Mouse (Mus musculus): ENCODE measurements around the gene Gal3st4.

The Gal3st4 gene

DNA sequence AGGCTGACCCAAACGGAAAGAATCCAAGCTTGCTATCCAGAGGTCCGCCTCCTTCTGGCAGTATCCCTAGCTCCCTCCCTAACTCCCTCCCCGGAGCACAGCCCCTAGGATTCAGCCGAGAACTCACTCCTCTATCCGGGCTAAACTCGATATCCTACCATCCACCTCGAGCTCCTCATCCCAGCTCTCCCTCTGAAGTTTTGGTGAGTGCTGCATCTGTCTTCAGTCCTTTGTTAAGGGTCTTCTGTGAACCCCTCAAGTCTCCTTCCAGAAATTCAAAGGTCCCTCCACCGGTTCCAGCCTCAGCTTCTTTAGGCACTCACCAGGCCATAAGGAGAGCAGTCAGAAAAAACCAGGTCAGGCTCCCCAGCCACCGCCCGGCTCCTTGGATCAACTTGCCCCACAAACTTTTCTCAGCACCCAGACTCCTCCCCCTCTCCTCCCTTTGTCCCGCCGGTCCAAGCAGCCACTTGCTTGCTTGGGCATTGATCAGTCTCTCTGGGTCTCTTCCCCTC lies at the start of gene Gal3st4:
Gal3st4 (minus strand) TSS at position 432 of the 515 bp plus-strand sequence.
- ChIA-PET CTCF (interaction anchor here (0.6 to 1.0 kb wide), 4 partner anchors 9 to 386 kb away, joined by 3 to 6 read pairs (median 4); partner anchors contain the start of gene BC037034 (in 1 of the 4)), POLR2A (interaction anchor here in 2 of 4 experiments (1.0 to 1.8 kb wide), 4 partner anchors 8 to 185 kb away, joined by 3 to 10 read pairs (median 4); partner anchors contain the start of genes BC037034 (in 1 of the 2) and Lamtor4 (in 1 of the 2))

DNA sequence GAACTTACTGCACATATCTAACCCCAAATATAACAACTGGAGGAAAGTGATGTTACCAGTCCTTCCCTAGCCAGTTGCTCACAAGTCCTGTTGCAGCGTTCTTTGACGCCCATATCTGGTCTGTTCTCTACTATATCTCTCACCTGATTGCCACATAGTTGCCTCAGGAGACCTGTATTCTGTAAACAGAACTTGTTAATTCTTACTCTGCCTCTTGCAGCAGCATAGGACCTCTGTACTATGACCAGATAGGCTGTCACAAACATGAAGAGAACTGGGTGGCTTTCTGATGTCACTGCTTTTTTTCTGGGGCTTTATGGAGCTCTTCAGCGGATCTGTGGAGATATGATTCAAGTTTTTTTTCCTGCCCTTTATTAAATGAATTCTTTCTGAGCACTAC lies 40.2 kb upstream of the Gal3st4 start:
- ChIA-PET CTCF (no interaction called here), POLR2A (no interaction called here)

DNA sequence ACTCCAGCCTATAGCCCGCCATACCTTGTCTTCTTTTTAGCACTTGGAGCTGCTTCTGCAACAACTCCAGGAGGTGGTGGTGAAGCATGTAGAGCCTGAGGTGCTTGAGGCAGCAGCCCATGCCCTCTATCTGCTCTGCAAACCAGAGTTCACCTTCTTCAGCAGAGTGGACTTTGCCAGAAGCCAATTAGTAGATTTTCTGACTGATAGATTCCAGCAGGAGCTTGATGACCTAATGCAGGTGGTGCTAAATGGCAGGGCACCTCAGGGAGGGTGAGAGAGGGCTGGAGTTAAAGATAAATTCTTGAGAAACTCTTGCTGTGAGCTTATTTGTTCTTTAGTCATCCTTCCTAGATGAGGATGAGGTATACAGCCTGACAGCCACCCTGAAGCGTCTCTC lies 27.0 kb upstream of the Gal3st4 start:
- ChIA-PET POLR2A (no interaction called here), CTCF (no interaction called here)

DNA sequence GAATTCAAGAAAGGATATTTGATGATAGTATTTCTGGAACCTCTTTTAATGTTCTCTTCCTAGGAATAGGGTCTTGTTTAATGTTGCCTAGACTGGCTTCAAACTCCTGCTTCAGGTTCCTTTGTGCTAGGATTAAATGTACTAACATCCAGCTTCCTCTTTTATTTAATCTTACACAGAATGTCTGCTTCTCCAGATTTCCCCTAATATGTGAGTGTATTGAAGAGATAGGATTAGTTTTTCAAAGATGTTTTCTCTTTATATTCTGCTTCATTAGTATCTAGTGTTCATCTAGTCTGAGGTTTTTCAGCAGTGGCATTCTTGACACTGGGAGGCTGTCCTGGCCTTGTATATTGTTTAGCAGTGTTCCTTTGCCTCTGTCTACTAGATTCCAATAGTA lies 21.5 kb upstream of the Gal3st4 start:
- ChIA-PET CTCF (no interaction called here), POLR2A (no interaction called here)

DNA sequence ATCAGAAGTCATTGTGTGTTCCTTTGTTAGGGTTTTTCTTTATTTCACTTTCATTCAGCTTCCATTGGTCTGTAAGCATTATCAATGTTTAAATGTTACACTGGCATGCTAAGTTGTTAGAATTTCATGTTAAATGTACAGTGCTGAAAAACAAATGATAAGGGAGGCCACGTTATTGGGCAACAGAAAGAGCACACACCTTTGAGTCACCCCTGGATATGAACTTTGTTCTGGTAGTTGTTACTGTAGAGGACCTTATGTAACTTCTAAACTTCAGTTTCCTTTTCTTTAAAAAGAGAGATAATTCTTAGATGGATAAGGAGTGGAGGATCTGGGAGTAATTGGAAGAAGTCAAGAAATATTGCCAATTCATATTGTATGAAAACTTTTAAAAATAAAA lies 19.0 kb upstream of the Gal3st4 start:
- POLR2A ChIA-PET, result interaction anchor here in 1 of 4 experiments (0.7 kb wide), 2 partner anchors 11 to 273 kb away, joined by 3 to 4 read pairs; partner anchors contain the start of gene 1700123K08Rik
- CTCF ChIA-PET, result no interaction called here

DNA sequence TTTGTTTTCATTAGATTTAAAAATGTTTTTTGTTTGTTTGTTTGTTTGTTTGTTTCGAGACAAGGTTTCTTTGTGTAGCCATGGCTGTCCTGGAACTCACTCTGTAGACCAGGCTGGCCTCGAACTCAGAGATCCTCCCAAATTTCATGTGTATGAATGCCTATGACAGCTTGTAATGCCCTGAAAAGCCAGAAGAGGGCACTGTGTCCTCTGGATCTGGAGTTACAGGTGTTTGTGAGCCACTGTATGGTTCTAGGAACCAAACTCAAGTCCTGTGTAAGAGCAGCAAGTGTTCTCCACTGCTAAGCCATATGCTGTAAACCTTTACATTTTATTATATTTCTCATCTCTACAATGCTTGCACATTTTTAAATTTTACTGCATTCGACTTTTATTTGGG lies 15.2 kb upstream of the Gal3st4 start:
- ChIA-PET POLR2A (interaction anchor here in 1 of 4 experiments (0.5 to 0.7 kb wide), 2 partner anchors 202 to 909 kb away, joined by 3 to 4 read pairs; no protein-coding TSS in a partner anchor), CTCF (interaction anchor here (0.7 to 2.2 kb wide), 9 partner anchors 16 to 371 kb away, joined by 3 to 10 read pairs (median 4); partner anchors contain the start of genes Gal3st4 (in 1 of the 4) and Lamtor4 (in 1 of the 4))

DNA sequence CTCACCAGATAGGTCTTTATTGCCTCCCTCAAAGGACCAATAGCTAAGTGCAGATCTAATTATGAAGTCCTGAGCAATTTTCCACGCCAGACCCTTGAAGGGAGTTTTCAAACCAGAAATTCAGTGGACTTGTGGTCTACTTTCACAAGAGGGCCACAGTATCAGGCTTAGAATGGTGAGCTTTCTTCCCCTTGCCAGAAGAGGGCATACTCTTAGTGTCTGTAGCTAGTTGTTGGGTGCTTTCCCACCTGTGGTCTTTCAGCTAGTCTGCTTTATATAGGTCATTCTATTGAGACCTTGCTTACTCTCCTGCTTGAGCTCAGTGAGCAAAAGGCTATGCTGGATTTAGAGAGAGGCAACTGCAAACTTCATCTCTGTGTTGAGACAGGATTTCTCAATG lies 10.9 kb upstream of the Gal3st4 start:
- CTCF ChIA-PET, result interaction anchor here (0.5 to 1.2 kb wide), 5 partner anchors 9 to 375 kb away, joined by 3 to 4 read pairs (median 3); no protein-coding TSS in a partner anchor
- POLR2A ChIA-PET, result interaction anchor here in 2 of 4 experiments (0.6 to 1.3 kb wide), 3 partner anchors 8 to 28 kb away, joined by 3 read pairs; partner anchors contain the start of gene Lamtor4 (in 1 of the 2)

DNA sequence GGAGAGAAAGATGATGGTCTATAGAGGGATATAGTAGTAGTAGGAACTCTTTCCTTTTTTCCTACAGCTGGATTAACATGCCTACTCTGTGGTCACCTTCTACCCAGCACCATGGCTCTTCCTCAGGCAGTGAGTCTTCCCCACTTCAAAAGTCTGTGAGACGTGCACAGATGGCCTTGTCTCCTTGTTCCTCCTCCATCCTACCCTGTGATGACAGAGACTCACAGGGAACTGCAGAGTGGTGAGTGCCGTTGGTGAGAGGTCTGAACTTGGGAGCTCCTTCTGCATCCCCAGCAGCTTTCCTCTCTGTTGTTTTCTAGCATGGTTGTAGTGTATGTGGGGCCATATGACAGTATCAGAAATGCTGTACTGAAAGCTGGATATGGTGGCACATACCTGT lies 9.2 kb upstream of the Gal3st4 start:
- CTCF ChIA-PET, result no interaction called here
- POLR2A ChIA-PET, result interaction anchor here in 3 of 4 experiments (0.6 to 2.0 kb wide), 5 partner anchors 12 to 340 kb away, joined by 3 to 7 read pairs (median 5); partner anchors contain the start of genes A430033K04Rik (in 1 of the 3) and Lamtor4 (in 1 of the 3)

DNA sequence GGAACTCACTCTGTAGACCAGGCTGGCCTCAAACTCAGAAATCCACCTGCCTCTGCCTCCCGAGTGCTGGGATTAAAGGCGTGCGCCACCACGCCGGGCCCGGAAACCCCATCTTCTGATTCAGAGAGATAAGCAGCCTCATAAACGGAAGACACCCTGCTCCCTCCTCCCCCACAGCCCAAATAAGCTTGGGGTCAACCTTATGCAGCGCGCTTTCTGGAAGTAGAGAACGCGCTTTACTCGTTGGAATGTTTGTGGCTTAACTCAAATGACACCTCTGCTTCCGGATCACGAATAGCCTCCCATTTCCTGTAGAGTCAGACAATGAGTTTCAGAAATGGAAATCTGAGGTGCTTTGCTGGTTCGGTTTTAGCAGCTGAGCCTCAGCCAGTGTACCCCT lies 8.2 kb upstream of the Gal3st4 start:
- ChIA-PET POLR2A (interaction anchor here (0.6 to 2.5 kb wide), 19 partner anchors 9 to 376 kb away, joined by 3 to 13 read pairs (median 4); partner anchors contain the start of genes Lamtor4 (in 3 of the 4), A430033K04Rik (in 2 of the 4), BC037034 (in 2 of the 4) and Zfp157 (in 2 of the 4)), CTCF (interaction anchor here in 1 of 4 experiments (1.1 kb wide), 1 partner anchor 27 kb away, joined by 3 read pairs; no protein-coding TSS in a partner anchor)

DNA sequence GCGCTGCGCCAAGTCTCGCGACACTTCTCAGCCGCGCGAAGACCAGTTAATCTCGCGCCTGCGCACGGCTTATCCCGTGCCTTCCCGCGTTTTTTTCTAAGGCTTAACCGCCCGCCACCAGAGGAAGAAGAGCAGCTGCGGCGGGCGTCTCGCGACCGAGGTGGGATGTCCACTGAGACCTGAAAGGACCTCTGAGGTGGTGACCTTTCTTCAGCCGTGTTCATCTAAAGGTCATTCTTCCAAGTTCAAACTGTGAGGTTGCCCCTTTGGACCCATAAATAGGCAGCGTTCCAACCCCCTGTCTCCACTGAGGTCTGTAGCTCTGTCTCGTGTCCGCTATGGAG lies 7.8 kb upstream of the Gal3st4 start:
- POLR2A ChIA-PET, result interaction anchor here (0.5 to 2.5 kb wide), 19 partner anchors 8 to 1200 kb away, joined by 3 to 13 read pairs (median 4); partner anchors contain the start of genes Lamtor4 (in 3 of the 4), BC037034 (in 2 of the 4), Zfp157 (in 2 of the 4) and A430033K04Rik (in 1 of the 4)
- CTCF ChIA-PET, result interaction anchor here in 1 of 4 experiments (1.1 kb wide), 1 partner anchor 27 kb away, joined by 3 read pairs; no protein-coding TSS in a partner anchor

DNA sequence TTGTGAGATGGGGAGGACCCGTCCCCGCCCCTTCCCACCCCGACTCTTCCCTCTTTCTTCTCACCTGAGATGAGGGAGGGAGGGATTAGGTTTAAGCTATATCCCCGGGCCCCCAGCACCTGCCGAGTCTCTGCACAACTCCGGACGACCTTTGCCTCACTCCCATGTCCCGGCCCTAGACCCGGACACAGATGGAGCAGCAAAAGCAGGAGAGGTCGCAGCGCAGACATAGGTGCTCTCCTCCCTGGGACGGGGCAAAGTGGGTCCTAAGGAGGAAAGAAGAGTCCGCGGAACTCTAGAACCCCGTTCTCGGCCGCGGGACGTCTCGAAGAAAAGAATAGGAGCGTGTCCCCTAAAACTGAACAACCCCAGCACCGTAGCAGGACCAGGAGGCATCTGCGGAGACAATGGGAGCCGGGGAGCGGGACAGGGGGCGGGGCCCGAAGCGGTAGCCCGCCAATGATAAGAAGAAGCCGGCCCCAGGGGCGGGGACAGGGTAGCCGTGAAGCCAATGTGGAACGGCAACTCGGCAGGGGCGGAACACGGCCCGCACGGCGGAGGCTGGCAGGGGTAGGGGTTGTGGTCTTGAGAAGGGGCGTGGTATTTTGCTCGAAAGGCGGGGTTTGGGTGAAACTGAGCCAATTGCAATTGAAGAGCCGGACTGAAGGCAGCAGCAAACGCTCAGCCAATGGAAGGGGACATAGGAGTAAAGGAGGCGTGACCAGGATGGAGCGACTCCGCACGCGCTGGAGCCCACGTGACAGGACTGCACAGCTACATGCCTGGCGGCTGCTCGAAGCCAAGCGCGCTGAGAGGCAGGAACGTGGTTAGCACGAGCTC lies 7.2 kb upstream of the Gal3st4 start, which contains the start of the genes Gm43720, Gpc2 and Stag3:
Gm43720 (minus strand) TSS at position 374 of the 840 bp plus-strand sequence.
Gpc2 (minus strand) TSS at position 421 of the 840 bp plus-strand sequence.
Stag3 (plus strand) TSS at position 656 of the 840 bp plus-strand sequence.
- ChIA-PET CTCF (interaction anchor here in 1 of 4 experiments (1.1 kb wide), 1 partner anchor 26 kb away, joined by 3 read pairs; no protein-coding TSS in a partner anchor), POLR2A (interaction anchor here (0.5 to 2.5 kb wide), 18 partner anchors 8 to 1201 kb away, joined by 3 to 13 read pairs (median 4); partner anchors contain the start of genes BC037034 (in 3 of the 4), Lamtor4 (in 3 of the 4), Cnpy4 (in 1 of the 4) and Taf6 (in 1 of the 4))

DNA sequence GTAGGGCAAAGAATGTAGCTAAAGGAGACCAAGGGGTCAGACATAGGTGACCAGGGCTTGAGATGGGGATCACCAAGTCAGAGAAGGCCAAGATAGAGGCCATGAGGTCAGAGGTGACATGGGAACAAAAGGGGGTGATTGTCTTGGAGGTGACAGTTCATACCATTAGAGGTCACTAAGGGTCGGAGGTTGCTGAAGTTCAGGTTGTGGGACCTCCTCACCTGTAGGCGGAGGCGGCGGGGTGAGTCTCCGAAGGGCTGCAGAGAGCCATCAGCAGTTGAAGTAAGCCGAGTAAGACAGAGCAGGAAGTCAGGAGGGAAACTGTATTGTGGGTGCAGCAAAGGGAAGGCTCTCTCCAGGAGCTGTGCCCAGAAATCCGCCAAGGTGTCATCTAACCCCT lies 5.4 kb upstream of the Gal3st4 start:
- CTCF ChIA-PET, result no interaction called here
- POLR2A ChIA-PET, result interaction anchor here in 1 of 4 experiments (0.7 to 1.8 kb wide), 2 partner anchors 13 to 15 kb away, joined by 4 to 6 read pairs; partner anchors contain the start of gene BC037034

DNA sequence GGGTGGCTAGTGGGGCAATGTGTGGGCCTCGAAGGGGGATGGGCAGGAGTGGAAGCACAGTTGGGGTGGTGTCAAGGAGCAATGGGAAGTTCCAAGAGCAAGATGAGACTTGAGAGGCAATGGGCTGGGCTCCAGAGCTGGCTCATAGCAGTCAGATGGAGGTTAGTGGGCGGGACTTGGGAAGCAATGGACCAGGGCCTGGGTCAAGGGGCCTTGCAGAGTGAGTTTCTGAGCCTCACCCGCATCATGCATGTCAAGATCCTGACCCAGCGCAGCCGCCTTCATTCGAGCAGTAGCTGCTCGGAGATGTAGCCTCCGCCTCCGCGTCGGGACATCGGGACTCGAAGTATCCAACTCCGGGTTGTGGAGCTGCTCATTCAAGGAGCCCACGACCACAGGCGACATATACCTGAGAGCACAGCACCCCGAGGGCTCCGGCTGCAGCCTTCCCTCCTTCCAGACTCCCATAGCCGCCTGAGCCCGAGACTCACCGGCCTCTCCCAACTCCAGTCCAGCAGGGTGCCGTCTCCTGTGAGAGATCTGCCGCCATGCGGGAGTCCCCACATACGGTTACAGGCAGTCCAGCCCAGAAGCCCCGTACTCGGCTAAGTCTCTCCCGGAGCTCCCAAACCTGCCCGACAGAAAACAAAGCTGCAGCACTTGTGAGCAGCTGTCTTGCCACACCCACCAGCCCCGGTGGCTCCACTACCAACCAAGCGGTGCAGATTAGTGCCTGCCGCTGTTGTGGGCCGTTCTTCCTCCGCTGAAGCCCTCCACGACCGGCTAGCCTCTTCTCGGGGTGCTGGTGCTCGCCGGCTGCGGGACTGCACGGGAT lies 2.8 kb upstream of the Gal3st4 start:
- ChIA-PET POLR2A (interaction anchor here in 3 of 4 experiments (0.6 to 1.6 kb wide), 10 partner anchors 8 to 22 kb away, joined by 3 to 22 read pairs (median 4); partner anchors contain the start of genes Lamtor4 (in 2 of the 3) and BC037034 (in 1 of the 3)), CTCF (interaction anchor here (0.5 to 1.3 kb wide), 5 partner anchors 8 to 718 kb away, joined by 3 read pairs; no protein-coding TSS in a partner anchor)

DNA sequence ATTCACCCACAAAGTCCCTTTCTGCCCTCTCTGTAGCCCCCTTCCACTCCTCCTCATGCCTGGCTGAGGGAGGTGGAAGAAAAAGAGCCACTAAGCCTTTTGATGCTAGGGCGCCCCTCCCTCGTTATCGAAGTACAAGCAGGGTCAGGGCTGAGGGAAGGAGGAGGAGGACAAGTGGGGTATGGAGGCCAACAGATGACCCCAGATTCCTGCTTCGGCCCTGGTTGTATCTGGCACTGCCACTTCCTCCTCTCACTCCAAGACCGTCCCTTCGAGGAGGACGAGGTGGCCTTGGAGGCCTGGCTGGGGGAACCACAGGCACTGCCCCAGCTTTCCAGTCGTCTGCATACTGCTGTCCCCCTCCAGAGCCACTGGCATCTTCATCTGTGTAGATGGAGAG lies 1.5 kb upstream of the Gal3st4 start:
- ChIA-PET CTCF (no interaction called here), POLR2A (interaction anchor here in 2 of 4 experiments (0.6 kb wide), 2 partner anchors 149 to 850 kb away, joined by 3 to 5 read pairs; no protein-coding TSS in a partner anchor)

DNA sequence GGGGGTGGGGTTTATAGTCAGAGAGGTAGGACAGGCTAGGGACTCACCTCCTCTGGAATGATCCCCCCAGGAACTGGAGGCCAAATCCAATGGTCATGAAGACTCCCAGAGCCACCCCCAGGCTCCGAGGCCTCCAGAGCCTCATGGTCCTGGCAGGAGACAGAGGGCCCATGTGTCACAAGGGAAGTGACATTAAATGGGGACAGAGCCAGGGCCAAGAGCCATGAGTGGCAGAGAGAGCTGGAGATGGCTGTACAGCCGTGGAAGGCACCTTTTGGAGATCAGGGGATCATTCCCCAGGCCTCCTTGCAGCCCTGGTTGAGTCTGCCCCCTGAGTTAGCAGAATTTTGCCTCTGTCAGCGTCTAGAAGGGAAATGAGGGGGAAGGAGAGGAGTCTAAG lies 1.4 kb downstream of the Gal3st4 start:
- POLR2A ChIA-PET, result interaction anchor here in 1 of 4 experiments (1.3 kb wide), 1 partner anchor 10 kb away, joined by 4 read pairs; no protein-coding TSS in a partner anchor
- CTCF ChIA-PET, result no interaction called here

DNA sequence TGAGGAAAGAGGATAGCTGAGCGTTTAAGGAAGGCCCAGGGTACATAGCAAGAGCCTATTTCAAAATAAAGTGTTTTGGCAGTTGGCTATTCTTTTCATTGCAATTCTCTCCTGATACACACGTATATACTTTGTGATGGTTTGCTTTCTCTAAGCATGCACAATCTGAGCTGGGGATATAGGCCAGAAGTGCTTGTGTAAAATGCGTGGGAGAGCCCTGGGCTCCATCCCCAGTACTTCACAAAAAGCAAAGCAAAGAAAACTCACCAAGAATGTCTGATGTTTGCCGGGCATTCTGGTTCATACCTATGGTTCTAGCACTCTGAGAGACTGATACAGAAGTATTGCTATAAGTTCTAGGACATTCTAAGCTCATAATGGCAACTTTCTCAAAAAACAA lies 3.7 kb downstream of the Gal3st4 start:
- CTCF ChIA-PET, result no interaction called here
- POLR2A ChIA-PET, result interaction anchor here in 3 of 4 experiments (1.2 to 3.3 kb wide), 4 partner anchors 12 to 15 kb away, joined by 4 to 14 read pairs (median 6); partner anchors contain the start of gene Lamtor4 (in 3 of the 3)

DNA sequence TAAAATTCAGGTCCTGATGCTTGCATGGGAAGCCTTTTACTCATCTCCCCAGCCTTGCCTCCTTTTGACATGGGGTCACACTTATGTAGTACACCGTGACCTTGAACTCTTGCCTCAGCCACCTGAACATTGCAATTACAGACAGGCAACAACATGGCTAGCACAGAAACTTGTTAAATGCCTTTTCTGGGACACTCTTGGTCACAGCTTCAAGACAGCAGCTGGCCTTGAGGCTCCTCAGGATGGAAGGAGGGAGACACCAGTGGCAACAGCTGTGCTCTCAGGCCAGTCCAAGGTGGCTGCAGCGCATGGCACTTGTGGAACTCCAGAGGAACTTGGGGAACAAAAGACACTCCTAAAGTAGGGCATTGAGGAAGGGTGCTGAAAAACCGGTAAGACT lies 5.5 kb downstream of the Gal3st4 start:
- POLR2A ChIA-PET, result interaction anchor here in 2 of 4 experiments (0.7 to 3.3 kb wide), 2 partner anchors 13 to 96 kb away, joined by 6 to 14 read pairs; partner anchors contain the start of gene Lamtor4 (in 1 of the 2)
- CTCF ChIA-PET, result no interaction called here
